Mouse (Mus musculus): Measurements from ENCODE around the gene Disc1. TPM values are rescaled to one million over a fixed set of nuclear protein-coding genes. Genes with fewer than 3 reads are reported as not detected.

Gene Disc1
- total and polyA plus RNA-seq, 3 experiments, result 0.75 to 2.2 TPM; not detected in 1

DNA sequence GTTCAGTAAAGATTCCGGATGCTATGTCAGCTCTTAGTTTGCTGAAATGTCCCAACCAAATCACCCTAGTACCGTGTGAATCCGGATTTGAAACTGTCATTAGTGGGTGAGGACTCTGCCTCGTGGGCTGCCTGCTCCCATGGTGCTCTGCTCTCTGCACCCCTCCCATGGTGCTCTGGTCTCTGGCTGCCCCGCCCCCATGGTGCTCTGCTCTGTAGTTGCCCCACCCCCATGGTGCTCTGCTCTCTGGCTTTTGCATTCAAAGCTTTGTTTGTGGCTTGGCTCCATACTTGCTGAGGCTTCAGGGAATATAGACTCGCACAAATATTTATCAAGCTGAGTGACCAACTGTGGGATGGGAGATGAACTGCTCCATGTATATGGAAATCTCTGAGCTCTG is 123.1 kb downstream of the Disc1 start:
- no peak overlapping the region for H3K27ac ChIP-seq (ENCODE audit: control insufficient read depth, low read depth, low read length)
- TF ChIP-seq ZC3H11A (IDR thresholded peaks at IDR 0.05; ENCODE audit: low read depth, low read length), result no peak
- TF ChIP-seq KAT2A (conservative IDR thresholded peaks at IDR 0.05; ENCODE audit: low read depth, low read length), result no peak
- no peak for TF ChIP-seq JUND (IDR thresholded peaks at IDR 0.05; ENCODE audit: low read depth, low read length)
- TF ChIP-seq ETS1 (IDR thresholded peaks at IDR 0.05; ENCODE audit: low read depth, low read length), result no peak
- TF ChIP-seq POLR2A (IDR thresholded peaks at IDR 0.05; ENCODE audit: control insufficient read depth in 1 of 2, insufficient read depth in 1 of 2, low read depth in 1 of 2, low read length in 2 of 2, poor library complexity in 1 of 2), result no peak
- no peak for TF ChIP-seq GABPA (IDR thresholded peaks at IDR 0.05; ENCODE audit: low read depth, low read length)
- no peak for TF ChIP-seq ELF1 (IDR thresholded peaks at IDR 0.05; ENCODE audit: low read depth, low read length)
- TF ChIP-seq ZMIZ1 (IDR thresholded peaks at IDR 0.05; ENCODE audit: low read depth, low read length), result no peak
- TF ChIP-seq TAL1 (IDR thresholded peaks at IDR 0.05; ENCODE audit: low read length), result no peak
- no peak for TF ChIP-seq MAFK (IDR thresholded peaks at IDR 0.05; ENCODE audit: borderline replicate concordance, low read depth, low read length)
- TF ChIP-seq HCFC1 (IDR thresholded peaks at IDR 0.05; ENCODE audit: low read depth, low read length), result no peak
- TF ChIP-seq CTCF (IDR thresholded peaks at IDR 0.05 in 2 of 3, conservative IDR thresholded peaks at IDR 0.05 in 1 of 3; ENCODE audit: control insufficient read depth in 1 of 3, insufficient read depth in 1 of 3, low read depth in 2 of 3, low read length in 3 of 3, poor library complexity in 1 of 3, severe bottlenecking in 1 of 3), result no peak
- TF ChIP-seq TCF12 (IDR thresholded peaks at IDR 0.05; ENCODE audit: low read depth, low read length), result no peak
- TF ChIP-seq POLR2AphosphoS5 (IDR thresholded peaks at IDR 0.05; ENCODE audit: borderline replicate concordance, low read depth, low read length), result no peak
- no peak for TF ChIP-seq NRF1 (IDR thresholded peaks at IDR 0.05; ENCODE audit: insufficient read depth, low read depth, low read length, poor library complexity, severe bottlenecking)
- TF ChIP-seq GATA1 (IDR thresholded peaks at IDR 0.05; ENCODE audit: low read depth, low read length), result no peak
- TF ChIP-seq UBTF (IDR thresholded peaks at IDR 0.05; ENCODE audit: borderline replicate concordance, insufficient read depth, low read depth, low read length), result no peak
- H3K4me3 ChIP-seq (ENCODE audit: control insufficient read depth in 1 of 2, insufficient read depth in 1 of 2, low read depth in 2 of 2, low read length in 2 of 2), result no peak overlapping the region
- no peak for DNase-seq (ENCODE audit: low read depth, low spot score)
- no peaks in the 10 kb centered on the region for H3K27me3 ChIP-seq (ENCODE audit: control insufficient read depth in 1 of 2, insufficient read depth in 2 of 2, low read length in 2 of 2)
- H3K36me3 ChIP-seq (ENCODE audit: control insufficient read depth in 1 of 2, insufficient read depth in 2 of 2, low read length in 2 of 2), result no peaks in the 10 kb centered on the region
- H3K79me2 ChIP-seq (ENCODE audit: control insufficient read depth, insufficient read depth, low read length, poor library complexity), result no peaks in the 10 kb centered on the region
- no peaks in the 10 kb centered on the region for H3K9me3 ChIP-seq (replicated peaks; ENCODE audit: insufficient read depth, low read length)
- no peaks in the 10 kb centered on the region for H3K4me1 ChIP-seq (ENCODE audit: control insufficient read depth in 1 of 2, insufficient read depth in 2 of 2, low read length in 2 of 2)
- H3K9ac ChIP-seq (ENCODE audit: control insufficient read depth, low read depth, low read length, poor library complexity, severe bottlenecking), result no peak overlapping the region

DNA sequence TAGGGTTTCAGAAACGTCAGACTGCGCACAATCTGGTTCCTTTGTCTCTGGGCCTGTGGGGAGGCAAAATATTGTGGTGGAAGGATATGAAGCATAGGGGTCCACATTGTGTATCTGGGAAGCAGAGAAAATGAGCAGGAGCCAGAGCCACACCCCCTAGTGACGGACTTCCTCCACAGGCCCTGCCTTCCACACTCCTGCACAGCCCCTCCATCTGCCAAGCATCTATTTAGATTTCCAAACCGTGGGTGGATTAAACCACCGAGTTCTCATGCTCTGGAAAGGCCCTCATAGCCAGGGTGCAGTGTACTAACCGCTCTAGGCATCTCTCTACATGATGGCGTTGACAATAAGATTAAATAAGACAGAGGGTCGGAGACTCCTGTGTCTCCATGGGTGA is 124.0 kb downstream of the Disc1 start:
- H3K4me3 ChIP-seq (ENCODE audit: control insufficient read depth in 1 of 2, insufficient read depth in 1 of 2, low read depth in 2 of 2, low read length in 2 of 2), result no peak overlapping the region
- H3K79me2 ChIP-seq (ENCODE audit: control insufficient read depth, insufficient read depth, low read length, poor library complexity), result no peaks in the 10 kb centered on the region
- H3K27me3 ChIP-seq (ENCODE audit: control insufficient read depth in 1 of 2, insufficient read depth in 2 of 2, low read length in 2 of 2), result no peaks in the 10 kb centered on the region
- H3K9ac ChIP-seq (ENCODE audit: control insufficient read depth, low read depth, low read length, poor library complexity, severe bottlenecking), result no peak overlapping the region
- H3K9me3 ChIP-seq (replicated peaks; ENCODE audit: insufficient read depth, low read length), result no peaks in the 10 kb centered on the region
- DNase-seq (ENCODE audit: low read depth, low spot score), result no peak
- no peaks in the 10 kb centered on the region for H3K4me1 ChIP-seq (ENCODE audit: control insufficient read depth in 1 of 2, insufficient read depth in 2 of 2, low read length in 2 of 2)
- no peaks in the 10 kb centered on the region for H3K36me3 ChIP-seq (ENCODE audit: control insufficient read depth in 1 of 2, insufficient read depth in 2 of 2, low read length in 2 of 2)
- TF ChIP-seq MYC (IDR thresholded peaks at IDR 0.05; ENCODE audit: low read depth, low read length), result no peak
- no peak for TF ChIP-seq MXI1 (IDR thresholded peaks at IDR 0.05; ENCODE audit: low read depth, low read length)
- TF ChIP-seq E2F4 (IDR thresholded peaks at IDR 0.05; ENCODE audit: borderline replicate concordance, low read depth, low read length), result no peak
- TF ChIP-seq RCOR1 (IDR thresholded peaks at IDR 0.05; ENCODE audit: low read depth, low read length), result no peak
- TF ChIP-seq USF1 (IDR thresholded peaks at IDR 0.05; ENCODE audit: low read depth, low read length), result no peak
- TF ChIP-seq NELFE (IDR thresholded peaks at IDR 0.05; ENCODE audit: low read depth, low read length), result no peak
- no peak for TF ChIP-seq MAZ (IDR thresholded peaks at IDR 0.05; ENCODE audit: low read depth, low read length)
- no peak for TF ChIP-seq ZC3H11A (IDR thresholded peaks at IDR 0.05; ENCODE audit: low read depth, low read length)
- TF ChIP-seq MEF2A (IDR thresholded peaks at IDR 0.05; ENCODE audit: extremely low read depth, insufficient replicate concordance, low read depth, low read length, poor library complexity, severe bottlenecking), result no peak
- no peak for TF ChIP-seq POLR2AphosphoS2 (IDR thresholded peaks at IDR 0.05; ENCODE audit: low read length)
- TF ChIP-seq BHLHE40 (IDR thresholded peaks at IDR 0.05; ENCODE audit: borderline replicate concordance, low read depth, low read length), result no peak
- no peak for TF ChIP-seq KAT2A (conservative IDR thresholded peaks at IDR 0.05; ENCODE audit: low read depth, low read length)
- TF ChIP-seq ETS1 (IDR thresholded peaks at IDR 0.05; ENCODE audit: low read depth, low read length), result no peak
- no peak for TF ChIP-seq TCF12 (IDR thresholded peaks at IDR 0.05; ENCODE audit: low read depth, low read length)
- TF ChIP-seq JUND (IDR thresholded peaks at IDR 0.05; ENCODE audit: low read depth, low read length), result no peak
- no peak for TF ChIP-seq ELF1 (IDR thresholded peaks at IDR 0.05; ENCODE audit: low read depth, low read length)
- no peak for TF ChIP-seq MAFK (IDR thresholded peaks at IDR 0.05; ENCODE audit: borderline replicate concordance, low read depth, low read length)
- no peak for TF ChIP-seq ZKSCAN1 (IDR thresholded peaks at IDR 0.05; ENCODE audit: low read depth, low read length)
- no peak overlapping the region for H3K27ac ChIP-seq (ENCODE audit: control insufficient read depth, low read depth, low read length)
